Mouse (Mus musculus): ENCODE data around the gene Emc9.

Gene Emc9

GRCm38 (mm10) chr14:55579511-55580496, 5.3 kb downstream of the Emc9 start:
- TF ChIP-seq GATA4 (IDR thresholded peaks at IDR 0.05; ENCODE audit: insufficient replicate concordance, low read length) = no peak

- no peak for TF ChIP-seq GATA4 (IDR thresholded peaks at IDR 0.05; ENCODE audit: insufficient replicate concordance, low read length)
These were observed 6.3 kb downstream of the Emc9 start for GRCm38 (mm10) chr14:55578668-55579269.

- TF ChIP-seq GATA4 (IDR thresholded peaks at IDR 0.05; ENCODE audit: insufficient replicate concordance, low read length) = no peak
These were observed 7.0 kb downstream of the Emc9 start, which contains the start of gene Psme1 for GRCm38 (mm10) chr14:55577871-55578667. TSS of gene Psme1 (plus strand) at chr14:55578123.

GRCm38 (mm10) chr14:55576376-55576775, 8.7 kb downstream of the Emc9 start:
- TF ChIP-seq GATA4 (IDR thresholded peaks at IDR 0.05; ENCODE audit: insufficient replicate concordance, low read length) = no peak

GRCm38 (mm10) chr14:55575711-55576110, 9.4 kb downstream of the Emc9 start:
- TF ChIP-seq GATA4 (IDR thresholded peaks at IDR 0.05; ENCODE audit: insufficient replicate concordance, low read length) = no peak

GRCm38 (mm10) chr14:55575302-55575701, 9.8 kb downstream of the Emc9 start, which contains the start of gene Fitm1:
TSS of gene Fitm1 (plus strand) at chr14:55575617.
- no peak for TF ChIP-seq GATA4 (IDR thresholded peaks at IDR 0.05; ENCODE audit: insufficient replicate concordance, low read length)

- no peak for TF ChIP-seq GATA4 (IDR thresholded peaks at IDR 0.05; ENCODE audit: insufficient replicate concordance, low read length)
These were observed 13.3 kb downstream of the Emc9 start for GRCm38 (mm10) chr14:55571760-55572159.

GRCm38 (mm10) chr14:55570588-55570987, 14.5 kb downstream of the Emc9 start:
- TF ChIP-seq GATA4 (IDR thresholded peaks at IDR 0.05; ENCODE audit: insufficient replicate concordance, low read length) = no peak

- TF ChIP-seq GATA4 (IDR thresholded peaks at IDR 0.05; ENCODE audit: insufficient replicate concordance, low read length) = no peak
These were observed 17.6 kb downstream of the Emc9 start for GRCm38 (mm10) chr14:55567496-55567895.

GRCm38 (mm10) chr14:55565748-55566147, 19.4 kb downstream of the Emc9 start:
- no peak for TF ChIP-seq GATA4 (IDR thresholded peaks at IDR 0.05; ENCODE audit: insufficient replicate concordance, low read length)

GRCm38 (mm10) chr14:55563249-55563648, 21.9 kb downstream of the Emc9 start:
- TF ChIP-seq GATA4 (IDR thresholded peaks at IDR 0.05; ENCODE audit: insufficient replicate concordance, low read length) = no peak

- TF ChIP-seq GATA4 (IDR thresholded peaks at IDR 0.05; ENCODE audit: insufficient replicate concordance, low read length) = no peak
These were observed 23.2 kb downstream of the Emc9 start for GRCm38 (mm10) chr14:55561860-55562259.

GRCm38 (mm10) chr14:55560202-55561073, 24.7 kb downstream of the Emc9 start, which contains the start of gene A730061H03Rik:
TSS of gene A730061H03Rik (minus strand) at chr14:55560406.
- TF ChIP-seq GATA4 (IDR thresholded peaks at IDR 0.05; ENCODE audit: insufficient replicate concordance, low read length) = peak; percentile 91

GRCm38 (mm10) chr14:55559799-55560201, 25.3 kb downstream of the Emc9 start, which contains the start of gene Dcaf11:
TSS of gene Dcaf11 (plus strand) at chr14:55560006.
- TF ChIP-seq GATA4 (IDR thresholded peaks at IDR 0.05; ENCODE audit: insufficient replicate concordance, low read length) = no peak

Measured in liver, adult (tissue).